Mouse (Mus musculus) thymus, adult 2 months (tissue): ENCODE data around the gene Pts.

Experiments
- CTCF ChIP-seq: fragments of 200-500 bp; IDR thresholded peaks from 2 replicates; pipeline ENCODE4 v1.5.1; 2012; ENCODE audit warnings: mild to moderate bottlenecking, control low read depth, low read length, moderate library complexity, borderline replicate concordance; ENCODE audit not compliant: control insufficient read depth, poor library complexity, insufficient read depth; ENCODE audit errors: extremely low read depth
- POLR2A ChIP-seq: fragments of 200-500 bp; IDR thresholded peaks from 2 replicates; pipeline ENCODE4 v1.6.1; 2012; ENCODE audit warnings: mild to moderate bottlenecking, low read length, control low read depth, moderate library complexity; ENCODE audit not compliant: control insufficient read depth, poor library complexity, insufficient read depth; ENCODE audit errors: extremely low read depth

GRCm38 (mm10) chr9:50478826-50479225, 49.7 kb downstream of the Pts start:
- TF ChIP-seq CTCF (no peak), POLR2A (no peak)
